Mouse (Mus musculus): ENCODE data around the gene Pard3. TPM values are rescaled to one million over a fixed set of nuclear protein-coding genes. Genes with fewer than 3 reads are reported as not detected.

Gene Pard3
- polyA plus RNA-seq, 1 experiment from 2014 or later, result 25.2 TPM

- H3K4me3 ChIP-seq, result no peak overlapping the region
- no peak overlapping the region for H3K27ac ChIP-seq
- DNase-seq (ENCODE audit: low spot score), result no peak
- peaks cover 8% of the 10 kb centered on the region for H3K4me1 ChIP-seq
- H3K36me3 ChIP-seq, result no peaks in the 10 kb centered on the region
- H3K27me3 ChIP-seq (ENCODE audit: insufficient read depth, poor library complexity, severe bottlenecking), result no peaks in the 10 kb centered on the region
- WGBS, result 76% methylated on average over 6 of the region's 6 CpGs
- H3K9me3 ChIP-seq, result no peaks in the 10 kb centered on the region
Measured at GRCm38 (mm10) chr8:127302847-127303445, 239.3 kb downstream of the Pard3 start.

GRCm38 (mm10) chr8:127307026-127307425, 243.3 kb downstream of the Pard3 start:
- no peak for DNase-seq (ENCODE audit: low spot score)
- H3K4me3 ChIP-seq, result no peak overlapping the region
- H3K4me1 ChIP-seq, result peaks cover 8% of the 10 kb centered on the region
- no peaks in the 10 kb centered on the region for H3K36me3 ChIP-seq
- no peaks in the 10 kb centered on the region for H3K9me3 ChIP-seq
- H3K27ac ChIP-seq, result no peak overlapping the region
- WGBS, result 90% methylated on average over 5 of the region's 5 CpGs
- H3K27me3 ChIP-seq (ENCODE audit: insufficient read depth, poor library complexity, severe bottlenecking), result no peaks in the 10 kb centered on the region

- Histone ChIP-seq H3K27me3 (ENCODE audit: insufficient read depth, poor library complexity, severe bottlenecking) (no peaks in the 10 kb centered on the region), H3K4me1 (peaks cover 16% of the 10 kb centered on the region), H3K4me3 (no peak overlapping the region), H3K9me3 (no peaks in the 10 kb centered on the region), H3K36me3 (no peaks in the 10 kb centered on the region), H3K27ac (no peak overlapping the region)
- DNase-seq (ENCODE audit: low spot score), result no peak
- WGBS, result 86% methylated on average over 1 of the region's 1 CpGs
Measured at GRCm38 (mm10) chr8:127309363-127309762, 245.7 kb downstream of the Pard3 start.

GRCm38 (mm10) chr8:127315811-127316210, 252.1 kb downstream of the Pard3 start:
- 39% methylated on average over 1 of the region's 1 CpGs for WGBS
- H3K4me3 ChIP-seq, result no peak overlapping the region
- no peaks in the 10 kb centered on the region for H3K27me3 ChIP-seq (ENCODE audit: insufficient read depth, poor library complexity, severe bottlenecking)
- no peaks in the 10 kb centered on the region for H3K9me3 ChIP-seq
- no peak overlapping the region for H3K27ac ChIP-seq
- no peak for DNase-seq (ENCODE audit: low spot score)
- H3K4me1 ChIP-seq, result peaks cover 14% of the 10 kb centered on the region
- H3K36me3 ChIP-seq, result no peaks in the 10 kb centered on the region

GRCm38 (mm10) chr8:127317914-127318313, 254.2 kb downstream of the Pard3 start:
- no peak overlapping the region for H3K4me3 ChIP-seq
- WGBS, result 47% methylated on average over 1 of the region's 1 CpGs
- DNase-seq (ENCODE audit: low spot score), result no peak
- no peaks in the 10 kb centered on the region for H3K36me3 ChIP-seq
- H3K27ac ChIP-seq, result no peak overlapping the region
- H3K4me1 ChIP-seq, result peaks cover 14% of the 10 kb centered on the region
- no peaks in the 10 kb centered on the region for H3K9me3 ChIP-seq
- H3K27me3 ChIP-seq (ENCODE audit: insufficient read depth, poor library complexity, severe bottlenecking), result no peaks in the 10 kb centered on the region

GRCm38 (mm10) chr8:127318377-127319159, 254.9 kb downstream of the Pard3 start:
- Histone ChIP-seq H3K27ac (no peak overlapping the region), H3K27me3 (ENCODE audit: insufficient read depth, poor library complexity, severe bottlenecking) (no peaks in the 10 kb centered on the region), H3K4me1 (peaks cover 11% of the 10 kb centered on the region), H3K9me3 (no peaks in the 10 kb centered on the region), H3K4me3 (no peak overlapping the region), H3K36me3 (no peaks in the 10 kb centered on the region)
- no peak for DNase-seq (ENCODE audit: low spot score)
- WGBS, result 86% methylated on average over 7 of the region's 7 CpGs

GRCm38 (mm10) chr8:127320930-127321329, 257.2 kb downstream of the Pard3 start:
- Histone ChIP-seq H3K4me1 (peaks cover 6% of the 10 kb centered on the region), H3K27me3 (ENCODE audit: insufficient read depth, poor library complexity, severe bottlenecking) (no peaks in the 10 kb centered on the region), H3K4me3 (no peak overlapping the region), H3K36me3 (peaks cover 8% of the 10 kb centered on the region; the same call in 1 of the 2 replicates), H3K9me3 (no peaks in the 10 kb centered on the region), H3K27ac (no peak overlapping the region)
- 90% methylated on average over 5 of the region's 5 CpGs for WGBS
- no peak for DNase-seq (ENCODE audit: low spot score)

GRCm38 (mm10) chr8:127323583-127324360, 260.1 kb downstream of the Pard3 start:
- no peaks in the 10 kb centered on the region for H3K9me3 ChIP-seq
- H3K4me3 ChIP-seq, result no peak overlapping the region
- no peaks in the 10 kb centered on the region for H3K4me1 ChIP-seq
- 93% methylated on average over 10 of the region's 10 CpGs for WGBS
- H3K27me3 ChIP-seq (ENCODE audit: insufficient read depth, poor library complexity, severe bottlenecking), result no peaks in the 10 kb centered on the region
- no peak overlapping the region for H3K27ac ChIP-seq
- H3K36me3 ChIP-seq, result peaks cover 8% of the 10 kb centered on the region; the same call in 1 of the 2 replicates
- DNase-seq (ENCODE audit: low spot score), result no peak

GRCm38 (mm10) chr8:127324836-127325570, 261.3 kb downstream of the Pard3 start:
- no peaks in the 10 kb centered on the region for H3K9me3 ChIP-seq
- H3K4me3 ChIP-seq, result no peak overlapping the region
- peaks cover 7% of the 10 kb centered on the region for H3K4me1 ChIP-seq
- WGBS, result 59% methylated on average over 3 of the region's 3 CpGs
- H3K36me3 ChIP-seq, result peaks cover 8% of the 10 kb centered on the region; the same call in 1 of the 2 replicates
- no peaks in the 10 kb centered on the region for H3K27me3 ChIP-seq (ENCODE audit: insufficient read depth, poor library complexity, severe bottlenecking)
- no peak for DNase-seq (ENCODE audit: low spot score)
- H3K27ac ChIP-seq, result no peak overlapping the region

- 68% methylated on average over 5 of the region's 5 CpGs for WGBS
- H3K27ac ChIP-seq, result no peak overlapping the region
- no peak for DNase-seq (ENCODE audit: low spot score)
Measured at GRCm38 (mm10) chr8:127325749-127326148, 262.1 kb downstream of the Pard3 start.

GRCm38 (mm10) chr8:127330258-127331187, 266.8 kb downstream of the Pard3 start:
- Histone ChIP-seq H3K9me3 (no peaks in the 10 kb centered on the region), H3K4me3 (no peak overlapping the region), H3K27me3 (ENCODE audit: insufficient read depth, poor library complexity, severe bottlenecking) (no peaks in the 10 kb centered on the region), H3K36me3 (peaks cover 5% of the 10 kb centered on the region; the same call in 1 of the 2 replicates), H3K27ac (no peak overlapping the region), H3K4me1 (peaks cover 24% of the 10 kb centered on the region)
- WGBS, result 36% methylated on average over 12 of the region's 12 CpGs
- no peak for DNase-seq (ENCODE audit: low spot score)

More at GRCm38 (mm10) chr8:127325749-127326148, 262.1 kb downstream of the Pard3 start:
- Histone ChIP-seq H3K9me3 (no peaks in the 10 kb centered on the region), H3K4me3 (no peak overlapping the region), H3K27me3 (ENCODE audit: insufficient read depth, poor library complexity, severe bottlenecking) (no peaks in the 10 kb centered on the region), H3K4me1 (peaks cover 14% of the 10 kb centered on the region), H3K36me3 (peaks cover 8% of the 10 kb centered on the region; the same call in 1 of the 2 replicates)
